8 mouse cellular contexts compared by ENCODE assay signal in genomic region chr5:122968322-122968721, GRCm38 (mm10). TPM values are rescaled to one million over a fixed set of nuclear protein-coding genes. Genes with fewer than 3 reads are reported as not detected.
A peak's percentile ranks its signal among the peaks of the same experiment; 100 is the strongest.
DNase-seq lines count a peak whose midpoint lies in the region; ATAC-seq and TF ChIP-seq lines count a peak whose summit lies in the region.

No protein-coding gene starts in this region.

- peaks cover 8% of the 10 kb centered on the region; the same call in 1 of the 2 replicates for H3K4me1 ChIP-seq in forebrain, embryonic 10.5 days
- 0 out of 2 replicates have a peak, but pooled peaks cover 7% of the 10 kb centered on the region for H3K4me1 ChIP-seq in forebrain, embryonic 13.5 days
- no peaks in the 10 kb centered on the region; the same call in 1 of the 2 replicates for H3K4me1 ChIP-seq in bone marrow, adult 2 months (ENCODE audit: control insufficient read depth, insufficient read depth, low read length)
- no peaks in the 10 kb centered on the region for H3K4me1 ChIP-seq in forebrain, embryonic 11.5 days (replicated peaks; ENCODE audit: control insufficient read depth, insufficient read depth, low read length)
- H3K4me1 ChIP-seq in hindbrain, embryonic 14.5 days (replicated peaks; ENCODE audit: control insufficient read depth, insufficient read depth, low read length), result no peaks in the 10 kb centered on the region

- no peak overlapping the region for H3K4me3 ChIP-seq in forebrain, embryonic 10.5 days
- H3K4me3 ChIP-seq in forebrain, embryonic 13.5 days, result no peak overlapping the region
- no peak overlapping the region for H3K4me3 ChIP-seq in bone marrow, adult 2 months (replicated peaks; ENCODE audit: control insufficient read depth, low read depth, low read length)
- H3K4me3 ChIP-seq in forebrain, embryonic 11.5 days (ENCODE audit: low read depth, low read length), result no peak overlapping the region
- H3K4me3 ChIP-seq in hindbrain, embryonic 14.5 days (replicated peaks; ENCODE audit: low read length), result no peak overlapping the region

- H3K9me3 ChIP-seq in forebrain, embryonic 10.5 days, result no peaks in the 10 kb centered on the region
- H3K9me3 ChIP-seq in forebrain, embryonic 13.5 days (replicated peaks), result no peaks in the 10 kb centered on the region
- no peaks in the 10 kb centered on the region for H3K9me3 ChIP-seq in forebrain, embryonic 11.5 days (ENCODE audit: control insufficient read depth, low read length)
- no peaks in the 10 kb centered on the region for H3K9me3 ChIP-seq in hindbrain, embryonic 14.5 days (ENCODE audit: control insufficient read depth, low read length)

- no peak for ATAC-seq in forebrain, embryonic 13.5 days
- ATAC-seq in forebrain, embryonic 11.5 days (replicated peaks; ENCODE audit: low FRiP score), result no peak
- ATAC-seq in hindbrain, embryonic 14.5 days (ENCODE audit: low FRiP score), result no peak

- peak; percentile 88 for TF ChIP-seq CTCF in bone marrow, adult 2 months (IDR thresholded peaks at IDR 0.05; ENCODE audit: control insufficient read depth, insufficient read depth, low read length)

- H3K27ac ChIP-seq in forebrain, embryonic 10.5 days, result 0 out of 2 replicates have a peak overlapping the region, but pooled peaks have one; percentile 12
- H3K27ac ChIP-seq in forebrain, embryonic 13.5 days, result no peak overlapping the region
- H3K27ac ChIP-seq in bone marrow, adult 2 months (ENCODE audit: control insufficient read depth, insufficient read depth, low read depth, low read length, poor library complexity), result no peak overlapping the region
- H3K27ac ChIP-seq in forebrain, embryonic 11.5 days (ENCODE audit: low read depth, low read length), result no peak overlapping the region
- no peak overlapping the region for H3K27ac ChIP-seq in hindbrain, embryonic 14.5 days

- H3K4me2 ChIP-seq in forebrain, embryonic 13.5 days, result no peak overlapping the region
- no peak overlapping the region for H3K4me2 ChIP-seq in forebrain, embryonic 11.5 days (ENCODE audit: low read depth, low read length, severe bottlenecking)
- H3K4me2 ChIP-seq in hindbrain, embryonic 14.5 days (replicated peaks), result no peak overlapping the region

- H3K27me3 ChIP-seq in forebrain, embryonic 10.5 days (ENCODE audit: poor library complexity, severe bottlenecking), result no peaks in the 10 kb centered on the region
- H3K27me3 ChIP-seq in forebrain, embryonic 13.5 days, result no peaks in the 10 kb centered on the region
- no peaks in the 10 kb centered on the region for H3K27me3 ChIP-seq in forebrain, embryonic 11.5 days (ENCODE audit: control insufficient read depth, insufficient read depth, low read length)
- no peaks in the 10 kb centered on the region for H3K27me3 ChIP-seq in hindbrain, embryonic 14.5 days (ENCODE audit: control insufficient read depth, insufficient read depth, low read length)

- no peak overlapping the region for H3K9ac ChIP-seq in forebrain, embryonic 13.5 days
- no peak overlapping the region for H3K9ac ChIP-seq in forebrain, embryonic 11.5 days (ENCODE audit: low read length)
- H3K9ac ChIP-seq in hindbrain, embryonic 14.5 days, result no peak overlapping the region

- 35% methylated on average over 4 of the region's 4 CpGs for WGBS in forebrain, embryonic 10.5 days
- WGBS in forebrain, embryonic 13.5 days, result 28% methylated on average over 4 of the region's 4 CpGs
- WGBS in bone marrow, adult 2 months, result 24% methylated on average over 4 of the region's 4 CpGs
- WGBS in forebrain, embryonic 11.5 days, result 36% methylated on average over 4 of the region's 4 CpGs
- 44% methylated on average over 4 of the region's 4 CpGs for WGBS in hindbrain, embryonic 14.5 days

- TF ChIP-seq POLR2A in bone marrow, adult 2 months (IDR thresholded peaks at IDR 0.05; ENCODE audit: borderline replicate concordance, control insufficient read depth, low read depth, low read length), result no peak

- DNase-seq in forebrain, embryonic 10.5 days (ENCODE audit: extremely low spot score, low spot score), result peak; percentile 55
- DNase-seq in forebrain, embryonic 11.5 days (ENCODE audit: low spot score), result peak; percentile 82
- peak; percentile 68 for DNase-seq in hindbrain, embryonic 14.5 days (ENCODE audit: low spot score)
- DNase-seq in layer of hippocampus, postnatal 25 days (ENCODE audit: extremely low spot score in 1 of 2, low spot score in 1 of 2), result peak; percentile 46 to 80
- DNase-seq in lung, postnatal 4 days, result peak; percentile 74 to 87
- DNase-seq in spleen, adult 18-20 months, result peak; percentile 66 to 87

- H3K36me3 ChIP-seq in forebrain, embryonic 10.5 days (replicated peaks), result peaks cover 11% of the 10 kb centered on the region; the same call in 1 of the 2 replicates
- H3K36me3 ChIP-seq in forebrain, embryonic 13.5 days (ENCODE audit: poor library complexity, severe bottlenecking), result no peaks in the 10 kb centered on the region
- no peaks in the 10 kb centered on the region for H3K36me3 ChIP-seq in forebrain, embryonic 11.5 days (ENCODE audit: control insufficient read depth, insufficient read depth, low read length)
- H3K36me3 ChIP-seq in hindbrain, embryonic 14.5 days (replicated peaks; ENCODE audit: control insufficient read depth, insufficient read depth), result no peaks in the 10 kb centered on the region

RNA-seq across cellular contexts. Expression of gene Kdm2b, which starts 21.3 kb away (rescaled TPM):
- 83.3 and 83.4 TPM in 2 replicates for polyA plus RNA-seq in forebrain, embryonic 10.5 days (2016; fragmentation: Nextera tagmentation; extraction: Ambion mirVana)
- 107 and 108 TPM in 2 replicates for polyA plus RNA-seq in forebrain, embryonic 13.5 days (2015; fragmentation: Nextera tagmentation; extraction: Ambion mirVana)
- polyA plus RNA-seq in bone marrow, adult 2 months (2011; ENCODE audit: insufficient read depth, insufficient read length, low replicate concordance, missing spikeins), result 17.4 and 24.2 TPM in 2 replicates
- polyA plus RNA-seq in forebrain, embryonic 11.5 days (2014; fragmentation: Nextera tagmentation; extraction: Ambion mirVana), result 78.0 and 92.4 TPM in 2 replicates
- polyA plus RNA-seq in hindbrain, embryonic 14.5 days (2014; fragmentation: Nextera tagmentation; extraction: Ambion mirVana), result 80.8 and 87.1 TPM in 2 replicates
- 10 to 100 TPM; 36.9 to 38.4 TPM for total RNA-seq in layer of hippocampus, postnatal 25 days (2021)

RNA-seq across cellular contexts. Expression of gene Orai1, which starts 46.6 kb away (rescaled TPM):
- 6.9 and 7.9 TPM in 2 replicates for polyA plus RNA-seq in forebrain, embryonic 10.5 days (2016; fragmentation: Nextera tagmentation; extraction: Ambion mirVana)
- polyA plus RNA-seq in forebrain, embryonic 13.5 days (2015; fragmentation: Nextera tagmentation; extraction: Ambion mirVana), result 10.6 and 10.8 TPM in 2 replicates
- 18.0 and 30.8 TPM in 2 replicates for polyA plus RNA-seq in bone marrow, adult 2 months (2011; ENCODE audit: insufficient read depth, insufficient read length, low replicate concordance, missing spikeins)
- polyA plus RNA-seq in forebrain, embryonic 11.5 days (2014; fragmentation: Nextera tagmentation; extraction: Ambion mirVana), result 9.6 and 9.8 TPM in 2 replicates
- 16.2 and 18.0 TPM in 2 replicates for polyA plus RNA-seq in hindbrain, embryonic 14.5 days (2014; fragmentation: Nextera tagmentation; extraction: Ambion mirVana)
- 10 to 100 TPM; 11.0 to 11.7 TPM for total RNA-seq in layer of hippocampus, postnatal 25 days (2021)
